Mouse (Mus musculus) erythroblast, embryonic 14.5 days (primary cell): ENCODE results near the gene Anks1b. TPM values are rescaled to one million over a fixed set of nuclear protein-coding genes. Genes with fewer than 3 reads are reported as not detected.

Experiments
- H3K27me3 ChIP-seq: 2 replicates; pipeline ENCODE4 v1.6.1; 2012; ENCODE audit warnings: inconsistent platforms; ENCODE audit not compliant: control insufficient read depth
- H3K36me3 ChIP-seq: 2 replicates; pipeline ENCODE4 v1.6.1; 2012; ENCODE audit warnings: mild to moderate bottlenecking, inconsistent platforms; ENCODE audit not compliant: control insufficient read depth
- H3K4me1 ChIP-seq: 2 replicates; pipeline ENCODE4 v1.6.1; 2012; ENCODE audit warnings: inconsistent platforms; ENCODE audit not compliant: control insufficient read depth
- H3K4me3 ChIP-seq: replicated peaks from 2 replicates; pipeline ENCODE3; 2012; ENCODE audit warnings: moderate library complexity, mild to moderate bottlenecking, inconsistent platforms
- H3K9me3 ChIP-seq: 2 replicates; pipeline ENCODE4 v1.6.1; 2012; ENCODE audit warnings: low read length, inconsistent platforms, mixed read lengths; ENCODE audit not compliant: control insufficient read depth
- GATA1 ChIP-seq: IDR thresholded peaks from 2 replicates; pipeline ENCODE4 v1.6.1; 2012; ENCODE audit warnings: low read length, inconsistent platforms, mixed read lengths
- TAL1 ChIP-seq: IDR thresholded peaks from 3 replicates; pipeline ENCODE4 v1.6.1; 2012; ENCODE audit warnings: low read length, inconsistent platforms, mixed read lengths
- polyA plus RNA-seq: library from polyadenylated mRNA; stranded (reverse); fragments of >175 nt; gene quantifications from 2 replicates; pipeline ENCODE4 v1.2.3, GENCODE M21; 2012

The Anks1b gene
- polyA plus RNA-seq, 1 experiment: not detected

GRCm38 (mm10) chr10:90441656-90442055, 568.3 kb downstream of the Anks1b start:
- TF ChIP-seq TAL1: no peak
- TF ChIP-seq GATA1: no peak
- H3K4me1 ChIP-seq: no peaks in the 10 kb centered on the region
- no peaks in the 10 kb centered on the region for H3K36me3 ChIP-seq
- no peaks in the 10 kb centered on the region for H3K27me3 ChIP-seq
- H3K9me3 ChIP-seq: peaks cover 9% of the 10 kb centered on the region; the same call in 1 of the 2 replicates
- H3K4me3 ChIP-seq: no peak overlapping the region

DNA sequence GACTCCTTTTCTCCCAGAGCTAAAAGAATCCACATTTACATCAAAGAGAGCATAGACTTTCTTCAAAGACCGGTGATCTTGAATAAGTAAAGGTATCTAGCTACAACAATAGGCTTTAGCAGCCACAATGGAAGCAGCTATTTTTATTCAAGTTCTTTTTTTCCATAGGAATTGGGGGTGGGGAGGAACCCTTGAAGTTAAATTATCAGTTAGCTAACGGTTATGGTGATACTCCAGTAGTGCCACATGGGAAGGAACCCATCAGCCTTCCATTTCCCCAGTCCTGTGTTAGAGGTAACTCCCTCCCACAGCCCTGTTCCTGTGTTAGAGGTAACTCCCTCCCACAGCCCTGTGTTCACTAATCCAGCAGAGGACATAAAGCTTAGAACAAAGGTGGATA, 591.6 kb downstream of the Anks1b start:
- Histone ChIP-seq H3K4me1 (no peaks in the 10 kb centered on the region), H3K27me3 (no peaks in the 10 kb centered on the region), H3K4me3 (no peak overlapping the region), H3K36me3 (no peaks in the 10 kb centered on the region), H3K9me3 (peaks cover 15% of the 10 kb centered on the region)
- TF ChIP-seq GATA1: no peak
- TF ChIP-seq TAL1: no peak

DNA sequence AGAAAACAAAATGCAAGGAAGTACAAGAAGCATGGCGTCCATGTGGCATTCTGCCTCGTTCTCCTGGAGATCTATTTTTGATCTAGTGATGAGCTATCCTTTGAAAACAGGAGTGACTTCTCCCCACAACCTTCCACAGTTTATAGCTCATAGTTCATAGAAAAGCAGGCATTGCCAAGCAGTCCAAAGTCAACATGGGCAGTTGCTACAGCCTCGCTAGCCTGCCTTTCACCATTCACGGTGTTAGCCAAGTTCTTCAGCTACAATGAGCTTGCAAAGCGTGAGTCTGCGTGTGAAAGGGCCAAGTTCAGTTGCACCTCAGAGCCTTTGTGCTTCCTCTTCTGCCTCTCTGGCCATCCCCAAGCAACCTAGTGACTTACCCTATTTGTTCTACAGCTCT, 592.1 kb downstream of the Anks1b start:
- H3K4me3 ChIP-seq: no peak overlapping the region
- TF ChIP-seq GATA1: no peak
- no peak for TF ChIP-seq TAL1
- no peaks in the 10 kb centered on the region for H3K27me3 ChIP-seq
- H3K9me3 ChIP-seq: peaks cover 17% of the 10 kb centered on the region
- H3K36me3 ChIP-seq: no peaks in the 10 kb centered on the region
- H3K4me1 ChIP-seq: no peaks in the 10 kb centered on the region

- TF ChIP-seq GATA1 (no peak), TAL1 (no peak)
- H3K27me3 ChIP-seq: no peaks in the 10 kb centered on the region
- H3K4me3 ChIP-seq: no peak overlapping the region
- H3K36me3 ChIP-seq: no peaks in the 10 kb centered on the region
- H3K4me1 ChIP-seq: no peaks in the 10 kb centered on the region
- H3K9me3 ChIP-seq: peaks cover 22% of the 10 kb centered on the region
Observed at GRCm38 (mm10) chr10:90467546-90467945, 594.2 kb downstream of the Anks1b start.

DNA sequence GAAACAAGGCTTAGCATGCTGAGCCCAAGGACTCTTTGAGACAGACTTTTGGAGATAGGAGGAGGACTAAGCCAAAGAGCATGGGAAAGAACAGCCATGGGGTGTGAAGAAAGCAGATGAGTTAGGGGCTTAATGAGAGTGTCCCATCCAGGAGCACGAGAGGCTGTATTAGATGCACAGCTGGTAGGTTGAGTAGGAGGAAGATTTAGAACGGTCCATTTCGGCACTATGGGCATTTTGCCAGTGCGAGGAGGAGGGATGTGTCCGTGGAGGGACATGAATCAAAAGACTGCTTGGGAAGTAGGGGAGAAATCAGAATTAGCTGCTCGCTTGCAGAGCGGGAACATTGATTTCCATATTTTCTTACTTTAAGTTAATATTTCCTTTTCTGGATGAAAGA, 620.1 kb downstream of the Anks1b start:
- no peaks in the 10 kb centered on the region for H3K27me3 ChIP-seq
- H3K36me3 ChIP-seq: no peaks in the 10 kb centered on the region
- H3K4me3 ChIP-seq: no peak overlapping the region
- peaks cover 12% of the 10 kb centered on the region for H3K9me3 ChIP-seq
- TF ChIP-seq GATA1: no peak
- no peak for TF ChIP-seq TAL1
- H3K4me1 ChIP-seq: no peaks in the 10 kb centered on the region

DNA sequence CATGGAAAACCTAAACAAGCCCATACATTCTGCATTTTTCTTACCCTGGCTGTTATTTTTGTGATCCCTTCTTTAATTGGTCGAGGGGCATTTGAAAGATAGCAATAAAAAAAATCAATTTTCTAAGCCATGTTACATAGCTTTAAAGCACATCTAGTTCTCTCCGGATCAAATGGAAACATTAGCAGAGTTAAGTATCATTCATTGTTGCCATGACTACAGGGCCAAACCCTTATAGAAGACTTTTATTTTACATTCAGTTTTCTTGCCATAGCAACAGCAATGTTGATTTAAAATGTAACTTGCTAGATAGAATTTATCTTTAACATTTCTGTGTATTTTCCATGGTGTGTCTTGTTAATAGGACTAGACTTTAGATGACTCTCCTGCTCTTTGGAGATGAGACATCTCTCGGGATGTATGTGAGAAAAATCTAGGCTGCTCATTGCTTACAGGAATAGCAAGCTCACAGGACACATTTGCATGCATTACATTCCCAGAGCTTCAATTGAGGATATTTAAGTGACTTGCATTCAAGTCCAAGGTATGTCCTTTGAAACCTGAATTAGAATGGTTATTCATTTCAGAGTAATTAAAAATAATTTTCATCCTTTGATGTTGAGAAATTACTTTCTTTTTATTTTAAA, 620.8 kb downstream of the Anks1b start:
- no peaks in the 10 kb centered on the region for H3K27me3 ChIP-seq
- TF ChIP-seq GATA1: no peak
- TF ChIP-seq TAL1: no peak
- H3K4me1 ChIP-seq: no peaks in the 10 kb centered on the region
- no peak overlapping the region for H3K4me3 ChIP-seq
- H3K36me3 ChIP-seq: no peaks in the 10 kb centered on the region
- peaks cover 7% of the 10 kb centered on the region; the same call in 1 of the 2 replicates for H3K9me3 ChIP-seq

DNA sequence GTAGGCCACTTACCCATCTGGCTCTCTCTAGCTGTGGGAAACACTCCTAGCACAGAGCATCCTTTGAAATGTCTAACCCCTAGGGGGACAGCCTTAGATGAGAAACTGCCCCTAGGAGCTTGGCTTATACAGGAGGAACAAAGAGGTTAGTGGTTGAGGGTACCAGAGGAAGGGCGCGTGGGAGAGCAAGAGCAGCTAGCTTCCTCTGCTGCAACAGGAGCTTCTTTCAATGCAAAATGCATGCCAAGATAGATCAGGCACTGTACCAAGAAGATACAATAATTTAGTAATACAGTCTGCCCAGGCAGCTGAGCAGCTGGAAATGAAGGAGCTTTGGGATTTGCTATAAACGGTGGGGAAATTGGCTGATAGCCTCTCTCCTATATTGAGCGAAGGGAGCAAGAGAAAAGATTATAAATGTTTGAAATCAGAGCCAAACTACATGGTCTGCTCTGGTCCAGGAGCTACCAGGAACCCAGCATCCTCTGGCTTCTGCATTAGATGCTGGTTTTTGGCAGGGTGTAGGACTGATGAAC, 621.7 kb downstream of the Anks1b start:
- Histone ChIP-seq H3K4me1 (no peaks in the 10 kb centered on the region), H3K27me3 (no peaks in the 10 kb centered on the region), H3K4me3 (no peak overlapping the region), H3K36me3 (no peaks in the 10 kb centered on the region), H3K9me3 (peaks cover 7% of the 10 kb centered on the region; the same call in 1 of the 2 replicates)
- TF ChIP-seq GATA1: no peak
- TF ChIP-seq TAL1: no peak

- no peak overlapping the region for H3K4me3 ChIP-seq
- peaks cover 18% of the 10 kb centered on the region for H3K9me3 ChIP-seq
Observed at GRCm38 (mm10) chr10:90507561-90507960, 634.3 kb downstream of the Anks1b start.

GRCm38 (mm10) chr10:90512801-90513200, 639.5 kb downstream of the Anks1b start:
- no peaks in the 10 kb centered on the region for H3K4me1 ChIP-seq
- H3K27me3 ChIP-seq: no peaks in the 10 kb centered on the region
- H3K9me3 ChIP-seq: peaks cover 11% of the 10 kb centered on the region
- TF ChIP-seq GATA1: no peak
- TF ChIP-seq TAL1: no peak
- H3K4me3 ChIP-seq: no peak overlapping the region
- H3K36me3 ChIP-seq: no peaks in the 10 kb centered on the region

More at GRCm38 (mm10) chr10:90507561-90507960, 634.3 kb downstream of the Anks1b start:
- no peaks in the 10 kb centered on the region for H3K36me3 ChIP-seq
- TF ChIP-seq TAL1 (no peak), GATA1 (no peak)
- H3K4me1 ChIP-seq: no peaks in the 10 kb centered on the region
- no peaks in the 10 kb centered on the region for H3K27me3 ChIP-seq
